Mouse (Mus musculus) neural tube, embryonic 10.5 days (tissue): ENCODE data around the gene Fam186a.
"Not testable (repeated sequence)": the region's sequence is repeated elsewhere in the genome, so short reads cannot be mapped to it uniquely, and the experiment has no call there.

Source experiments
- DNase-seq: peaks from one replicate; pipeline ENCODE4 v3.0.0-alpha.2; 2017; ENCODE audit warnings: low spot score; ENCODE audit errors: extremely low spot score

Gene Fam186a

DNA sequence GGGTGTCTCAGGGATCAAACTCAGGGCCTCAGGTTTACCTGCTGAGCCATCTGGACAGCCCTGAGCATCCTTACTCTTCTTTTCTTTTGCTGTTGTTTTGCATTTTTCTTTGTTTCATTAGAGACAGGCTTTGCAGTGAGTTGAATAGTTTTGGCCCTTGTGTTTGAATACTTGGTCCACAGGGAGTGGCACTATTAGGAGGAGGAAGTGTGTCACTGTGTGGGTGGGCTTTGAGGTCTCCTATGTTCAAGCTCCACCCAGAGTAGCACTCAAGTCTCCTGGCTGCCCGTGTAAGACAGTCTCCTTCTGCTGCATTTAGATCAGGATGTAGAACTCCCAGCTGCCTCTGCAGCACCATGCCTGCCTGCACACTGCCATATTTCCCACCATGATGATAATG is 32.4 kb downstream of the Fam186a start:
- no peak for DNase-seq

DNA sequence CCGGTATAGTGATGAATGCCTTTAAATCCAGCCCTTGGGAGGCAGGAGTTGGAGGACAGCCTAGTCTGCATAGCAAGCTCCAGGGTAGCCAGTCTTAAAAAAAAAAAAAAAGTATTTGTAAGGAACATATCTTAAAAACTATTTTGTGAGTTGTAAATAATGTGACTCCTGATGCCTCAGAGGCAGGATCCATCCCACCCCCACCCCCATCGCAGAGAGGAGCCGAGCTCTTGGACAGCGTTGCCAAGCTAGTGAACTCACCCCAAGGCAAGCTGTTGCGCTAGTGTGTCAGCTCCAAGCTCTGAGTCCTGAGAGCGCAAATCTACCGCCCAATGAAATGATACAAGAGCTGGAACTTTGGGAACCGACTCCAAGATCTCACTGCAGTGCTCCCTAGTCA is 35.6 kb downstream of the Fam186a start:
- DNase-seq, result no peak

DNA sequence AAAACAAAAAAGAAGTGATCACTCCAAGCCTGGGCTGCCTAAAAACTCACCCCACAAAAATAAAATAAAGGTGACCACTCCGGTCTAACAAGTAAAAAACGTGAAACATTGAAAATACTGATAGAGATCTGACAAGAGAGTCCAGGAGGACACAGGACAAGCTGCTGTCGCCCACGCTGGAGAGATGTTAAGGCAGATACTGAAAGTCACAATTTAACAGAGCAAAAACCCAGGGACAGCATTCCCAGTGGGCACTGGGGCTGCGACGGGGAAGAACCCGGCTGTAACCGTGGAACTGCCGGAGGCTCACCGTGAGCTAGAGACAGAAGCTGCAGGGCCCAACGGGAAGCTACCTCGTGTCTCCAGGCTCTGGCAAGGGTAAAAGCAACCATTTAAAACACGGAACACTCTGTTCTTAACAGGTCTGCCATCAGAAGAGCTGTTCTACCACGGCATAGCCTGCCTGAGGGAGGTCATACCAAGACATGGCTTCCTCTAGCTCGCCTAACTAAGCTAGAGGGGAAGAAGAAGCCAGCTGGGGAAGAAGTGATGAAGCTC is 47.2 kb downstream of the Fam186a start:
- DNase-seq, result no peak

DNA sequence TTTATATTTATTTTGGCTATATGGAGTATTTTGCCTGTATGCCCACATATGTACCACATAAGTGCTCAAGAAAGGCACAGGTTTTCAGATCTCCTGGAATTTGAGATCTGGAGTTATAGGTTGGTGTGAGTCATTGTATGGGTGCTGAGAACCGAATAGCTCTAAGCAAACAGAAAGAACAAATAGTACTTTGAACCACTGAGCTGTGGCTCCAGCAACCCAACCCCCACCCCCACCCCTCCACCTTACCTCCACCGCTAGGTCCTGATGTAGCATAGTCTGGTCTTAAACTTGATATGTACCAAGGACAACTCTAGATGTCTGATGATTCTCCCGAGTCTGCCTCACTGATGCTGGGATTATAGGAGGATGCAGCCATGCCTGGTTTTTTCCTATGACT is 49.6 kb downstream of the Fam186a start:
- no peak for DNase-seq

DNA sequence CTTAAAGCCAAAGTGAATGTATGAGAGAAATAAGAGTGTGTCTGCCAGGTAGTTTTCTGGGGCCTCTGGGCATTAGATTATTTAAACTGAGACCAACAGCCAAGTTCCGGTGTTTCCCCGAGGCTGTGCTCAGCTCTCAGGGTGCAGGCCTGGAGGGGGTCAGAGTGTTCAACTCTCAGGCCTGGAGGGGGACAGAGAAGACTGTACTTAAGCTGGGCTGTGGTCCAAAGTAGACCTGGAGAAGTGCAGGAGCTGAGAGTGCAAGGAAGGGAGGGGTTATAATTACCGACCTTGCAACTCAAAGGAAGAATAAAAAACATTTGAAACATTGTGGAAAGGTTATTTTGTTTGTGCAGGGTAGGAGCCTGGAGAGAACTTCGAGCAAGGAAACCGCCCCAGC is 52.2 kb downstream of the Fam186a start:
- DNase-seq, result no peak

DNA sequence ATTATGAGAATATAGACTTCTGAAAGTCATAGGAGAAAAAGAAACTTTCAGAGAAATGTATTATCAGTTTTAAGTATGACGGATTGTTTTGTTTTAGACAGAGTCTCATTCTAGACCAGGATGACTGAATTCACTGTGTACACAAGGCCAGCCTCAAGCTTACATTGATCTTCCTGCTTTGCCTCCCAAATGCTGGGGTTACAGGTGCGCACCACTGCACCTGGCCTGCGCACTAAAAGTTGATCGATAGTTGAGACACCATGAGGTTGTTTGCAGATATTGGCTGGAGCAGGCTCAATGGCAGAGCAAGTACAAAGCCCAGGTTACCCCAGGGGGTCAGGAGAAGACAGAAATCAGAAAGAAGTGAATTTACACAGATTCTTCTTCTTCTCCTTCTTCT is 55.1 kb downstream of the Fam186a start:
- no peak for DNase-seq

DNA sequence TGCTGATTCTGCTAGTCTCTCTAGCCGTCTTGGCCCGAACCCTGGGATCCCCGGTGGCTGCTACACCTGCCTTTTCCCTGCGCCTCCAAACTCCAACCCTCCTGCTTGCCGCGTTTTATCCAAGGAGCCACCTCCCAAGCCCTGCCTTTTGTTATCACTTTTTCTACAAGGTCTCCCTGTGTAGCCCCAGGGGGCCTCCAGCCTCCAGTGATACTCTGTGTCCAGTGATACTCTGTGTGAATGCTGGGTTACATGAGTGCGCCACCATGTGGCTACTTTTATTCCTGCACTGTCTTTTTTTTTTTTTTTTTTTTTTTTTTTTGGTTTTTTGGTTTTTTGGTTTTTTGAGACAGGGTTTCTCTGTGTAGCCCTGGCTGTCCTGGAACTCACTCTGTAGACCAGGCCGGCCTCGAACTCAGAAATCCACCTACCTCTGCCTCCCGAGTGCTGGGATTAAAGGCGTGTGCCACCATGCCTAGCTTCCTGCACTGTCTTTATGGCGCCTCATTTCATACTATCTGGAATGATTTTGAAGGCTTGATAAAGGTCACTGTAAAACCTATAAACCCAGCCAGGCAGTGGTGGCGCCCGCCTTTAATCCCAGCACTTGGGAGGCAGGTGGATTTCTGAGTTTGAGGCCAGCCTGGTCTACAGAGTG is 57.4 kb downstream of the Fam186a start:
- DNase-seq, result peak; percentile 23

DNA sequence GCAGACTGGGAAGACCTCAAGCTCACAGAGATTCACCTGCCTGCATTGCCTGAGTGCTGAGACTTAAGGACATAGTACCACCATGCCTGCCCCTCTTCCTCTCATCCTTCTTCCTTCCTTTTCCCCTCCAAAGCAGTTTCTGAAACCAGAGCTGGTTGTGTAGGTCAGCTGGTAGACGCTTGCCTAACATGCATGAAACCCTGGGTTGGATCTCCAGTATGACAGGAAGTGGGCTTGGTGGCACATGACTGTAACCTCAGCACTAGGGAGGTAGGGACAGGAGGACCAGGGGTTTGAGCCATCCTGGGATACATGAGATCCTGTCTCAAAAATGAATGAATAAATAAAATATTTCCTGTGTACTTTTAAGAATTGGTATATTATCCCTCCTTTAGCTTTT is 59.3 kb downstream of the Fam186a start:
- DNase-seq, result no peak

DNA sequence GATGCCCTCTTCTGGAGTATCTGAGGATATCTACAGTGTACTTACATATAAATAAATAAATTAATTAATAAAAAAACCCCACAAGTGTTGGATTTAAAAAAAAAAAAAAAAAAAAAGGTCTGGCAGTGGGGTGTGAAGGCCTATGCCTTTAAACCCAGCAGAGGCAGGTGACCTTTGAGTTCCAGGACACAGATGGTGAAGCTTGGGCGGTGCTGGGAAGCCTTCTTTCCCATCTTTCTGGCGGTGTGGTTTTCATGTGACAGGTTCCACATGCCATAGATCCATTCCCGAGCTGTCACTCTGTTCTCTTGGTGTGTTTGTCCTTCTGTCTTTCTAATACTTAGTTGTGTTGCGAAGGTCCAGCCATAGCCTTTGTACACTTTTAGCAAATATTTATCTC is 59.8 kb downstream of the Fam186a start:
- no peak for DNase-seq

DNA sequence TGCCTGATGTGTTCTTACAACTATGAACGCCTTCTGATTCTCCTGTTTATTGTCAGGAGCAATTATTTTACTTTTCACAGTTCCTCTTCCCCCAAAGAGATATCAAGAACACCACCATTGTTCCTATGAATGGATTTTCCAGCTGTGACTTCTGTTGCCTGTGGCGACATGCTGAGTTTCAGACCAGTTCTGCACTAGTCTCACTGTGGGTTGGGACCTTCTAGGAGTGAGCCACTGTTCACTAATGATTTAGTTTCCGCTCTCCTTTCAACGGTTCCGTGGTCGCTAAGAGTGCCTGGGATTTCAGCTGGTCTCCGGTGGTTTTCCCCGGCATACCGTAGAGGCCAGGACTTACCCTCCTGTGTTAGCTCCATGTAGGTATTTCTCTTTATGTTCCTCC is 62.0 kb downstream of the Fam186a start:
- DNase-seq, result no peak

DNA sequence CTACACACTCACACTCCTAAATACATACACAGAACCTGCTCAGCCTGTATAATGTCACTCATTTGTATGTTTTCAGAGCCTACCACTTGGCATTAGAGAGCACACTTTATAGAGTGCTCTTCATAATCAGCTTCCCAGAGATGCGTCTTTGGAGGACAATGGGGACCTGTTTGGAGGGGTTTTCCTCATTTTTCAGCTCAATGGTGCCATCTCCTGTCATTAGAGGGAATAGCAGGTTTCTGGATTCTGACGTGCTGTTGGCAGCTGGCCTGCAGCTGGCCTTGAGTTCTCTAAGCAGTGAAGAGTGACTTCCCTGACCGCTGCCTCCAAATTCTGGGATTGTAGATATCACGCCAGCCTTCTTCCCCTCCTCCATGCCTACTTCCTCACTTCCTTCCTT is 62.5 kb downstream of the Fam186a start:
- DNase-seq, result peak; percentile 71

DNA sequence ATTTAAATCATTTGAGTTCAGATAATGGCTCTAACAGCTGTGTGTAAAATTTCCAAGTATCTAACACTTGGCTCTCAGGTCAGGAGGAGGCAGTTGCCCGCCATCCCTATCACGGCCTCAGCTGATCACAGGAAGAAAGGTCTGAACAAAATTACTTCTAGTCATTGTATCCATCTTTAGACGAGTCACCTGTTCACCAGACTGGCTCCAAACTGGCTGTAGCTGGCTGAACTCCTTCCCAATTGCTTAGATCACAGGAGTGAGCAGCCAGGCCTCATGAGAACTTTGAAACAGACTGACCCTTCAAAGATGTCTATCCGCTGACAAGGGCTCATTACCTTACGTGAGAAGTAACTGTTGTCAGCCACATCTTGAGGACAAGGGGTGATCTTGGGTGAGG is 63.6 kb downstream of the Fam186a start:
- DNase-seq, result no peak

DNA sequence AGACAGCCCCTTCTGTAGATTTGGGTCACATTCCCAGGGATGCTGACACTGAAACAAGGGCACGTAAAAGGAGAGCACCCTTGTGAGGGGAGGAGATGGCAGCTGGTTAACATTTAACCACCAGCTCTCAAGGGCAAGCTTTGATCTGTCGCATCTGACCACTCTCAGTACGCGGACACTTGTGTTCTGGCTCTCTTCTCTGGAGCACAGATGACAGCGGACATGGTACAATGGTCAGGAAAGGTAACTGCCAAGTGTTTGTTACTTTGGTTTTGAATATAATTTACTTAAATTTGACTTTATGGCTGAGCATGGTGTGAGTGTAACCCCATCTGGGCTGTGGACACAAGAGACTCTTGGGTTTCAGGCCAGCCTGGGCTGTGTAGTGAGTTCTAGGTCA is 64.1 kb downstream of the Fam186a start:
- no peak for DNase-seq

DNA sequence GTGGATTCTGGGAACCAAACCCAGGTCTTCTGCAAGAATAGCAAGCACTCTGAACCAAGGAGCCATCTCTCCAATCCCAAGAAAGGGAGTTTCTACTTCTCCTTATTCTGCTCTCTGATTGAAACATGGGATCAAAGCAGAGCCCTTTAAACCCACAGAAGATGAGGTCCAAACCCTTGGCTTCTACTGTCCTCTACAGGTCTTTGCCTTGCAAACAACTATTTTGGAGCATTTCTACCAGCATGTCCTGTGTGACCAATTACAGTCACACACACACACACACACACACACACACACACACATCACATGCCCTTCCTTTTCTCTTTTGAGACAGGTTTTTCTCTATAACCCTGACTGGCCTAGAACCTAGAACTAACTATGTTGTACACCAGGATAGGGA is 70.2 kb downstream of the Fam186a start:
- no peak for DNase-seq

DNA sequence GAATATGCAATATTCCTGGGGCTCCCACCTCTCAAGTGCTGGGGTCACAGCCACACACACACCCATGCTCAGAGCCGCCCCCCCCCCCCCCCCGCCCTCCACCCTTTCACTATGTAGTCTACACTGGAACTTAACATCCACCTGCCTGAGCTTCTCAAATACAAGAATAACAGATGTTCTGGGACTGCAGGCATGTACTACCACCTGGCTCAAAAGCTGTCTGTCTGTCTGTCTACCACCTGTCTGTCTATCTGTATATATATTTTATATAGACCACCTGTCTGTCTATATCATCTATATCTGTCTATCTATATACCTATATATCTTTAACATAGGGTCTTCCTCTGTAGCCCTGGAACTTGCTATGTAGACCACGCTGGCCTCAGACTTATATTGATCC is 75.5 kb downstream of the Fam186a start:
- DNase-seq, result no peak

DNA sequence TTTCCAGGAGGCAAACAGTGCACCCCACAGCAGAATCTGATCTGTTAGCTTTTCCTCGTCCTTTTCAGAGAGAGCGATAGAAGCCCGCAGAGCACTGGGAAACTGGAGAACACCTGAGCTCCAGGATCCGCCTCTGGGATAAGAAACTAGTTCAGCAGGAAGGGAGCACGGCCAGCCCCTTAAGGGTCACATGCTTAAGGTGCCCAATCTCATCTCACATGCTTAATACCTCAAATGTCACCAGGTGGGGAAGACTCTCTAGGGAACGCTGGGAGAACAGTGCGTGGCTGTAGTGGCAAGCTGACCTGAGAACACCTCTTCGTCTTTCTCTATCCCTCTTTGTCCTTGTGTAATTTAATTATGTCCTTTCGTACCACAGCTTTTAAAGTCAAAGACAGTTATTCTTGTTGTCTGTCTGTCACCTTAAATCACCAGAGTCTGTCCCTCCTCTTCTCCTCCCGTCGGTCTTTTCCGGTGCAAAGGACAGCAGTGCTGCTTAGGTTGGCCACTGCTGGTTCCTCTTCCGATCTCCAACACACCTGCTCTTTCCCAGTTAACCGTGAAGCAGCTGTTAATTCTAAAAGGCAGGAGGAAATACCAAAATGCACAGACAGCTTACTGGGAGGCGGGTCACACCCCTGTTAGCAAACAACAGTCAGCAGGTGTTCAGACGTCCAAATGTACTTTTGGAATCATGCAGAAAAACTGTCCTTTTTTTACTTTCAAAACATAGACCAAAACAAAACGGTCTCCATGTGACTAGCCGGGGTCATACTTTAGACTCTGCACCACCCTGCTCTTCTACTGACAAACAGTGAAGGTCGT is 76.2 kb downstream of the Fam186a start:
- no peak for DNase-seq

DNA sequence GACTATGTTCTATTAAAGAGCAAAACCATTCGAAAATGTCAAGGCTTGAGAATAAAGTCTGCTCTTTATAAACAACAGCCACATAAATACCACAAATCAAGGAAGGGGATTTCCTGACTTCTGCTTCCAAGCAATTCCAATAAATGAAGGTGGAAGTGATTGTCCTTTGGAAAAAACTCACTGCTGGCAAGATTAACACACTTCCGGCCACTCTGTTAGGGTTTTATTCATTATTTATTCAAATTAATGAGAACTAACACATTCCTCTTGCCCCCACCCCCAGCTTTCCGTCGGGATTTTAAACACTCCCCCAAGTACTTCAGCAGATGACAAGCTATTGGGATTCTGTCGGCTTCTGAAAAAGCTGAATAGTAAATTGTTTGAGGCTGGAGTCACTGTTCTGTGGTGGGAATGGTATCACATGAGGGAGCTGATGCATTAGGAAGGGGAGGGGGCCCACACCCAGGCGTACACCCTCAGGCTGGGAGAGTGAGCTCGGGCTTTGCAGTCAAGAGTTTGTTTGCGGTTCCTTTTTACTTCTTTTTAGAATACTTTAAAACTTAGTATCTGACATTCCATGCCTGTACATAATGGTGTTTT is 77.5 kb downstream of the Fam186a start:
- no peak for DNase-seq

DNA sequence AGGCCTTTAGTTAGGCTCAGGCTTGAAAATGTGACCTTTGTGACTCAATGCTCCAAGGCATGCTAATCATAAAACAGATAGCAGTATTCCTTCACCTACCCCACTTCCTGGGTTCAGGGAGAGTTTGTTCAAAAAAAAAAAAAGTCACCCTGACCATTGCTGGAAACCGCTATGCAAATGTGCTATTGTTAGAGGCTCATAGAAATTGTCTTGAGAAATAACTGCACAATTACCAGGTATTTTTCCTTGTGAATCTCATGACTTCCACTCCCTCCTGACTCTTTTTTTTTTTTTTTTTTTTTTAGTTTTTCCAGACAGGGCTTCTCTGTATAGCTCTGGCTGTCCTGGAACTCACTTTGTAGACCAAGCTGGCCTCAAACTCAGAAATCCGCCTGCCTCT is 79.7 kb downstream of the Fam186a start:
- DNase-seq, result not testable (repeated sequence)

DNA sequence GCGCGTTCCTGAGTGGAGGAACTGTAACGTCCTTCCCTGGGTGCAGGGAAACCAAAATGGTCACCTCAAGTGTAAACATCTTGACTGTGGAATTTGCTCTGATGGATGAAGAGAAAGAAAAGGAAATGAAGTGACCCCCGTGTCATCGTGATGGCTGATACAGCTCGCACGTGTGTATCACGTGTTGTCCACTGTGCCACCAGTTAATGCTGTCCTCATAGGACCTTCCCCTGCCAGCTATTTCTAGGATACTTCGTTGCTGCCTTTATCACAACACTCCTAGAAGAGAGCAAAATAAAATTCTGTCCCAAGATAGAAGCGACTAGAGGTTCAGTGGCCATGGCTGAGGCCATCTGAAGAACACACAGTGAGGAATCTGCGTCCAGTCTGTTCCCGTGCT is 82.8 kb downstream of the Fam186a start:
- DNase-seq, result no peak

DNA sequence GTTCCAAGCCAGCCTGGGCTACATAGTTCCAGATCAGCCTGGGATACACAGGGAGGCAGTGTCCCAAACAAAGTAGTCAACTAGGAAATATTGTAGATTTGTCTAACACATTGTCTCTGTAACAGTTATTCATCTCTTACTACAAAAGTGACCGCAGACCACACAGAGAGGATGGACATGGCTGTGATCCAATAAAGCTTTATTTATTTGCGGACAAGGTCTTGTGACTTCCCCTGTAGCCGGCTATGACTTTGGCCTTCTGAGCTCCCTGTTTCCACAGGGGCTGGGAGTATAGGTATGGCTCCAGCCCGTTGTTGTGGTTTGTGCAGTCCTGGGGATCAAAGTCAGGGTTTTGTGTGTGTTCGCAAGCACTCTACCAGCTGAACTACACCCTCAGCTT is 88.3 kb downstream of the Fam186a start:
- DNase-seq, result no peak

DNA sequence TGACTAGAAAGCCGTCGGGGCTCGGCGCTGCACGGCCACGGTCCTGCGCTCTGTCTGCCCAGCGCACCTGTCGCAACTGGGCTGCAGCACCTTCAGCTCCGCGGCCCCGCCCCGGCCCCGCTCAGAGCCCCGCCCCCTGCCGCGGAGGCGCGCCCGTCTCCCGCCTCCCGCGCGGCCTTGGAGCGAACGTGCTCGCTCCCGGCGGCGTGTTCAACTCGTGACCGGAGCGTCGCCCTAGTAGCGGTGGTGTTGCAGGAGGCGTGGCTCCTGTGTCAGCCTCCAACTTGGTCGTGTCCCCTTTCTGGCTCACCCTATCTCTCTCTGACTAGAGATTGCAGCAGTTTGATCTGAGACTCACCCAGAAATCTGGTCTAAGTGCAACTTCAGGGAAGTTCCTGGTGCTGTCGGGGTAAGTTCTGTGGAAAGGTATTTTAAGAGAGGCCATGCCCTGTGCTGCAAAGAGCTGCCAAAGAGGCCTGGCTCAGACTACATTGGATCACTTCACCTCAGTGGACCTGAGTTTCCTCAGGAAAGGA is 91.5 kb downstream of the Fam186a start, which contains the start of gene Lima1:
TSS of gene Lima1 (minus strand) at position 123 of the 536 bp plus-strand sequence.
- peak; percentile 88 for DNase-seq
